Mouse (Mus musculus) testis, adult 2 months (tissue): ENCODE results near the gene Cracr2b.
"Not testable (repeated sequence)": the region's sequence is repeated elsewhere in the genome, so short reads cannot be mapped to it uniquely, and the experiment has no call there.

ENCODE experiments used
- CTCF ChIP-seq: fragments of 200-500 bp; IDR thresholded peaks from 2 replicates; pipeline ENCODE4 v1.5.1; 2012; ENCODE audit warnings: low read depth, mild to moderate bottlenecking, inconsistent platforms, low read length, moderate library complexity; ENCODE audit not compliant: control insufficient read depth, insufficient read depth, insufficient replicate concordance
- POLR2A ChIP-seq: fragments of 200-500 bp; IDR thresholded peaks from 2 replicates; pipeline ENCODE4 v1.6.1; 2012; ENCODE audit warnings: low read depth, mild to moderate bottlenecking, inconsistent platforms, low read length, moderate library complexity; ENCODE audit not compliant: control insufficient read depth

DNA sequence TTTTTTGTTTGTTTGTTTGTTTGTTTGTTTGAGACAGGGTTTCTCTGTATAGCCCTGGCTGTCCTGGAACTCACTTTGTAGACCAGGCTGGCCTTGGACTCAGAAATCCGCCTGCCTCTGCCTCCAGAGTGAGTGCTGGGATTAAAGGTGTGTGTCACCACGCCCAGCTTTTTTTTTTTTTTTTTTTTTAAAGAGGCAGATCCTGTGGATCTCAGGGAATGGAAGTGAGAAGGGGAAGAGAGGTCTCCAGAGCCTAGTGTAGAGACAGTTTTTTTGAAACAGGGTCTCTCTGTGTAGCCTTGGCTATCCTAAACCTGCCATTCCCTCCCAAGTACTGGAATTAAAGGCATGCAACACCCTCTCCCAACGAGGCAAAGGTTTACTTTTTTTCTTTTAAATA lies 14.5 kb upstream of the Cracr2b start:
- TF ChIP-seq CTCF, POLR2A: not testable (repeated sequence)
